Mouse (Mus musculus) CD4-positive helper T cell, adult 2 months (primary cell): ENCODE data around the gene Sv2c.
A peak's percentile ranks its signal among the peaks of the same experiment; 100 is the strongest.

ENCODE experiments used
- DNase-seq: peaks from one replicate; pipeline ENCODE4 v3.0.0-alpha.2; 2012; ENCODE audit warnings: low read depth, missing footprints, low spot score

The Sv2c gene

GRCm38 (mm10) chr13:96052755-96053154 lies 79.6 kb downstream of the Sv2c start:
- DNase-seq: no peak

- no peak for DNase-seq
Measured at GRCm38 (mm10) chr13:96045396-96045795, 87.0 kb downstream of the Sv2c start.

- no peak for DNase-seq
Measured at GRCm38 (mm10) chr13:96040275-96041042, 91.9 kb downstream of the Sv2c start.

- no peak for DNase-seq
Measured at GRCm38 (mm10) chr13:96039536-96039935, 92.8 kb downstream of the Sv2c start.

GRCm38 (mm10) chr13:96030368-96031223 lies 101.8 kb downstream of the Sv2c start:
- DNase-seq: peak; percentile 44

GRCm38 (mm10) chr13:96023858-96024257 lies 108.5 kb downstream of the Sv2c start:
- no peak for DNase-seq

GRCm38 (mm10) chr13:96015516-96015915 lies 116.9 kb downstream of the Sv2c start:
- DNase-seq: no peak

- DNase-seq: peak; percentile 48
Measured at GRCm38 (mm10) chr13:96010861-96011511, 121.4 kb downstream of the Sv2c start.

- no peak for DNase-seq
Measured at GRCm38 (mm10) chr13:96008975-96009374, 123.4 kb downstream of the Sv2c start.

- no peak for DNase-seq
Measured at GRCm38 (mm10) chr13:96008154-96008553, 124.2 kb downstream of the Sv2c start.

- DNase-seq: no peak
Measured at GRCm38 (mm10) chr13:96003539-96003938, 128.8 kb downstream of the Sv2c start.

GRCm38 (mm10) chr13:96002475-96002874 lies 129.9 kb downstream of the Sv2c start:
- DNase-seq: no peak

- DNase-seq: no peak
Measured at GRCm38 (mm10) chr13:95999396-95999795, 133.0 kb downstream of the Sv2c start.

GRCm38 (mm10) chr13:95997294-95997693 lies 135.1 kb downstream of the Sv2c start:
- DNase-seq: no peak

GRCm38 (mm10) chr13:95994705-95995703 lies 137.4 kb downstream of the Sv2c start:
- DNase-seq: no peak

- peak; percentile 91 for DNase-seq
Measured at GRCm38 (mm10) chr13:95988181-95988580, 144.2 kb downstream of the Sv2c start.

- DNase-seq: peak; percentile 87
Measured at GRCm38 (mm10) chr13:95987147-95987546, 145.2 kb downstream of the Sv2c start.

- peak; percentile 32 for DNase-seq
Measured at GRCm38 (mm10) chr13:95986375-95986774, 146.0 kb downstream of the Sv2c start.

GRCm38 (mm10) chr13:95975225-95975624 lies 157.2 kb downstream of the Sv2c start:
- no peak for DNase-seq

- DNase-seq: peak; percentile 52
Measured at GRCm38 (mm10) chr13:95974106-95974505, 158.3 kb downstream of the Sv2c start.
